Mouse (Mus musculus): ENCODE measurements around the gene Wdr86. TPM values are rescaled to one million over a fixed set of nuclear protein-coding genes. Genes with fewer than 3 reads are reported as not detected.

Wdr86 gene
- polyA plus RNA-seq, 2 experiments: 25.4 to 37.5 TPM

- Histone ChIP-seq H3K27ac (replicated peaks; ENCODE audit: low read depth, low read length) (peak overlapping the region; percentile 82), H3K4me3 (replicated peaks; ENCODE audit: low read length) (no peak overlapping the region), H3K27me3 (ENCODE audit: control insufficient read depth, insufficient read depth, low read length) (no peaks in the 10 kb centered on the region), H3K4me1 (ENCODE audit: control insufficient read depth, insufficient read depth, low read length) (peaks cover 17% of the 10 kb centered on the region), H3K36me3 (ENCODE audit: control insufficient read depth, insufficient read depth, low read length) (no peaks in the 10 kb centered on the region), H3K4me2 (replicated peaks; ENCODE audit: low read depth, low read length, severe bottlenecking) (no peak overlapping the region), H3K9ac (ENCODE audit: low read depth, low read length, severe bottlenecking) (no peak overlapping the region), H3K9me3 (ENCODE audit: control insufficient read depth, low read length) (no peaks in the 10 kb centered on the region)
- DNase-seq (ENCODE audit: low spot score) (peak; percentile 69), ATAC-seq (ENCODE audit: low FRiP score, low read depth) (peak; percentile 91)
- 11% methylated on average over 15 of the region's 15 CpGs for WGBS
- no peak for TF ChIP-seq POLR2A (IDR thresholded peaks at IDR 0.05; ENCODE audit: borderline replicate concordance, extremely low read depth, insufficient read depth, insufficient read length)
Measured at GRCm38 (mm10) chr5:24741172-24741885, 10.8 kb upstream of the Wdr86 start.

DNA sequence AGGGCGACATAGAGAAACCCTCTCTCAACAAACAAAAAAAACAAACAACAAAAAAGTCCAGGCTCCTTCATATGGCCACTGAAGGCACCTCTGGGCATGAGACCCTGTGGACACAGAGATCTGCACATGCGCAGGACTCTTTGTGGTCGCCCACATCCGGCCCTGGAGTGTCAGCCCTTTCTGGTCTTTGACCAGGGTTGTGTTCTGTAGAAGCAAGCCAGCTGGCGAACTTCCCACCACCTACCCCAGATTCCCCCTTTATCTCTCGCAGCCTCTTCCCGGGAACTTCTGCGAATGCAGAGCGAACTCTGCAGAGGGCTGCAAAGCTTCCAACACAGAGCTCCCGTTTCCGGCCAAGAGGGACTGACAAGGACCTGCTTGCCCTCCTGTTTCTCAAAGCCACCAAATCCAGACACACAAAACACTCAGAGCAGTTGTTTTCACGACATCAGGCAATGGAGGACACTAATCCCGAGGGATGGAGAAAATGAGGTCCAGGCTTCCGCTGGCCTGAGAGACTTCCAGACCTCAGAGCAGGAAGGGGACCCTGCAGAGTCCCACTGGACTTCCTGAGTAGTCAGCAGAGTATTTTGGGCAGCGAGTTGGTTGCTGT lies 8.7 kb upstream of the Wdr86 start:
- 63% methylated on average over 15 of the region's 15 CpGs for WGBS
- no peak for ATAC-seq (ENCODE audit: low FRiP score, low read depth)
- DNase-seq (ENCODE audit: low spot score): no peak
- Histone ChIP-seq H3K27me3 (ENCODE audit: control insufficient read depth, insufficient read depth, low read length) (no peaks in the 10 kb centered on the region), H3K4me1 (ENCODE audit: control insufficient read depth, insufficient read depth, low read length) (peaks cover 17% of the 10 kb centered on the region), H3K4me2 (replicated peaks; ENCODE audit: low read depth, low read length, severe bottlenecking) (no peak overlapping the region), H3K36me3 (ENCODE audit: control insufficient read depth, insufficient read depth, low read length) (no peaks in the 10 kb centered on the region), H3K9me3 (ENCODE audit: control insufficient read depth, low read length) (no peaks in the 10 kb centered on the region), H3K27ac (replicated peaks; ENCODE audit: low read depth, low read length) (no peak overlapping the region), H3K9ac (ENCODE audit: low read depth, low read length, severe bottlenecking) (no peak overlapping the region), H3K4me3 (replicated peaks; ENCODE audit: low read length) (no peak overlapping the region)
- no peak for TF ChIP-seq POLR2A (IDR thresholded peaks at IDR 0.05; ENCODE audit: borderline replicate concordance, extremely low read depth, insufficient read depth, insufficient read length)

- no peaks in the 10 kb centered on the region for H3K36me3 ChIP-seq (ENCODE audit: control insufficient read depth, insufficient read depth, low read length)
- DNase-seq (ENCODE audit: low spot score): no peak
- ATAC-seq (ENCODE audit: low FRiP score, low read depth): no peak
- no peaks in the 10 kb centered on the region for H3K9me3 ChIP-seq (ENCODE audit: control insufficient read depth, low read length)
- no peak overlapping the region for H3K4me3 ChIP-seq (replicated peaks; ENCODE audit: low read length)
- H3K4me2 ChIP-seq (replicated peaks; ENCODE audit: low read depth, low read length, severe bottlenecking): no peak overlapping the region
- no peak for TF ChIP-seq POLR2A (IDR thresholded peaks at IDR 0.05; ENCODE audit: borderline replicate concordance, extremely low read depth, insufficient read depth, insufficient read length)
- no peak overlapping the region for H3K9ac ChIP-seq (ENCODE audit: low read depth, low read length, severe bottlenecking)
- H3K4me1 ChIP-seq (ENCODE audit: control insufficient read depth, insufficient read depth, low read length): peaks cover 16% of the 10 kb centered on the region
- no peaks in the 10 kb centered on the region for H3K27me3 ChIP-seq (ENCODE audit: control insufficient read depth, insufficient read depth, low read length)
- H3K27ac ChIP-seq (replicated peaks; ENCODE audit: low read depth, low read length): no peak overlapping the region
- WGBS: 79% methylated on average over 1 of the region's 1 CpGs
Measured at GRCm38 (mm10) chr5:24738517-24738916, 8.0 kb upstream of the Wdr86 start.

- Histone ChIP-seq H3K36me3 (ENCODE audit: control insufficient read depth, insufficient read depth, low read length) (no peaks in the 10 kb centered on the region), H3K9me3 (ENCODE audit: control insufficient read depth, low read length) (no peaks in the 10 kb centered on the region), H3K4me3 (replicated peaks; ENCODE audit: low read length) (no peak overlapping the region), H3K4me1 (ENCODE audit: control insufficient read depth, insufficient read depth, low read length) (peaks cover 25% of the 10 kb centered on the region), H3K9ac (ENCODE audit: low read depth, low read length, severe bottlenecking) (no peak overlapping the region), H3K27me3 (ENCODE audit: control insufficient read depth, insufficient read depth, low read length) (no peaks in the 10 kb centered on the region), H3K27ac (replicated peaks; ENCODE audit: low read depth, low read length) (no peak overlapping the region), H3K4me2 (replicated peaks; ENCODE audit: low read depth, low read length, severe bottlenecking) (no peak overlapping the region)
- TF ChIP-seq POLR2A (IDR thresholded peaks at IDR 0.05; ENCODE audit: borderline replicate concordance, extremely low read depth, insufficient read depth, insufficient read length): no peak
- no peak for DNase-seq (ENCODE audit: low spot score)
- no peak for ATAC-seq (ENCODE audit: low FRiP score, low read depth)
- WGBS: 88% methylated on average over 10 of the region's 10 CpGs
Measured at GRCm38 (mm10) chr5:24737595-24737994, 7.1 kb upstream of the Wdr86 start.

GRCm38 (mm10) chr5:24733771-24734426 lies 3.4 kb upstream of the Wdr86 start:
- peaks cover 26% of the 10 kb centered on the region for H3K4me1 ChIP-seq (ENCODE audit: control insufficient read depth, insufficient read depth, low read length)
- 60% methylated on average over 7 of the region's 7 CpGs for WGBS
- TF ChIP-seq POLR2A (IDR thresholded peaks at IDR 0.05; ENCODE audit: borderline replicate concordance, extremely low read depth, insufficient read depth, insufficient read length): no peak

More at GRCm38 (mm10) chr5:24733771-24734426, 3.4 kb upstream of the Wdr86 start:
- Histone ChIP-seq H3K9ac (ENCODE audit: low read depth, low read length, severe bottlenecking) (no peak overlapping the region), H3K4me3 (replicated peaks; ENCODE audit: low read length) (no peak overlapping the region), H3K9me3 (ENCODE audit: control insufficient read depth, low read length) (no peaks in the 10 kb centered on the region), H3K27me3 (ENCODE audit: control insufficient read depth, insufficient read depth, low read length) (no peaks in the 10 kb centered on the region), H3K27ac (replicated peaks; ENCODE audit: low read depth, low read length) (no peak overlapping the region), H3K36me3 (ENCODE audit: control insufficient read depth, insufficient read depth, low read length) (no peaks in the 10 kb centered on the region), H3K4me2 (replicated peaks; ENCODE audit: low read depth, low read length, severe bottlenecking) (no peak overlapping the region)
- ATAC-seq (ENCODE audit: low FRiP score, low read depth) (no peak), DNase-seq (ENCODE audit: low spot score) (no peak)
